ENCODE assay signal across 9 mouse cellular contexts in genomic region chr17:6019776-6020175, GRCm38 (mm10). TPM values are rescaled to one million over a fixed set of nuclear protein-coding genes. Genes with fewer than 3 reads are reported as not detected.
DNase-seq lines count a peak whose midpoint lies in the region; ATAC-seq and TF ChIP-seq lines count a peak whose summit lies in the region.
"Had no signal": no experiment of that assay in that cellular context is flagged by ENCODE, and none has a peak within 500 bp of the region (broad histone marks: within the 10 kb centered on the region; RNA-seq: fewer than 3 reads in every experiment).

No protein-coding gene starts in this region.

- H3K9ac ChIP-seq in lung, postnatal 0 days (replicated peaks; ENCODE audit: low read depth): no peak overlapping the region
- H3K9ac ChIP-seq: hindbrain, embryonic 15.5 days had no signal

- H3K27me3 ChIP-seq in lung, postnatal 0 days (replicated peaks; ENCODE audit: insufficient read depth, low read length): no peaks in the 10 kb centered on the region
- H3K27me3 ChIP-seq: hindbrain, embryonic 15.5 days had no signal

- peaks cover 5% of the 10 kb centered on the region; the same call in 1 of the 2 replicates for H3K4me1 ChIP-seq in lung, postnatal 0 days (ENCODE audit: insufficient read depth, low read depth, low read length)
- H3K4me1 ChIP-seq: hindbrain, embryonic 15.5 days had no signal

- no peak overlapping the region for H3K4me3 ChIP-seq in gastrocnemius, adult 2 months
- no peak overlapping the region for H3K4me3 ChIP-seq in lung, postnatal 0 days (ENCODE audit: low read depth, low read length)
- H3K4me3 ChIP-seq: hindbrain, embryonic 15.5 days had no signal

- no peaks in the 10 kb centered on the region for H3K9me3 ChIP-seq in lung, postnatal 0 days (ENCODE audit: low read length)
- H3K9me3 ChIP-seq: hindbrain, embryonic 15.5 days had no signal

- 54% methylated on average over 2 of the region's 2 CpGs for WGBS in lung, postnatal 0 days

- peak; percentile 59 for DNase-seq in gastrocnemius, adult 2 months
- no peak for DNase-seq in gastrocnemius, postnatal 25 days
- DNase-seq in ovary, postnatal 14 days (ENCODE audit: low spot score): peak; percentile 35
- DNase-seq in ovary, adult 18-20 months (ENCODE audit: low spot score): no peak
- DNase-seq in cerebellum, adult 9-10 months: peak; percentile 75
- peak; percentile 69 for DNase-seq in lung, postnatal 0 days (ENCODE audit: low spot score)
- no peak for DNase-seq in c-Kit-positive CD71-positive TER-119-positive erythroid progenitor cells, embryonic 14.5 days (ENCODE audit: low spot score)
- DNase-seq in right cerebral cortex, postnatal 14 days: no peak

- H3K4me2 ChIP-seq in lung, postnatal 0 days (replicated peaks; ENCODE audit: low read depth, low read length): no peak overlapping the region
- H3K4me2 ChIP-seq: hindbrain, embryonic 15.5 days had no signal

- no peak overlapping the region; the same call in 1 of the 2 replicates for H3K27ac ChIP-seq in gastrocnemius, adult 2 months
- no peak overlapping the region for H3K27ac ChIP-seq in lung, postnatal 0 days (ENCODE audit: low read length)
- H3K27ac ChIP-seq: hindbrain, embryonic 15.5 days had no signal

- no peak for TF ChIP-seq EP300 in lung, postnatal 0 days (IDR thresholded peaks at IDR 0.05)

- intact Hi-C loops in gastrocnemius, adult 2 months (cut with DNase I): loop anchor here (1.0 kb wide), 1 partner anchor 78 kb away; the partner anchor contains the start of gene Synj2

- no peak for ATAC-seq in lung, postnatal 0 days

- TF ChIP-seq CTCF in gastrocnemius, adult 2 months (IDR thresholded peaks at IDR 0.05): peak; percentile 79
- TF ChIP-seq CTCF in lung, postnatal 0 days (IDR thresholded peaks at IDR 0.05): peak; percentile 93

- no peaks in the 10 kb centered on the region for H3K36me3 ChIP-seq in lung, postnatal 0 days (ENCODE audit: insufficient read depth, low read length)
- H3K36me3 ChIP-seq: hindbrain, embryonic 15.5 days had no signal

RNA-seq across cellular contexts. Expression of gene Serac1, which starts 59.8 kb away (rescaled TPM):
- 1 to 10 TPM; 6.5 to 7.3 TPM for total RNA-seq in gastrocnemius, adult 2 months (2021)
- total RNA-seq in gastrocnemius, postnatal 25 days (2021): 1 to 10 TPM; 5.2 to 5.4 TPM
- 2.5 and 3.0 TPM in 2 replicates for polyA plus RNA-seq in lung, postnatal 0 days (2015; fragmentation: Nextera tagmentation; extraction: Ambion mirVana)

RNA-seq across cellular contexts. Expression of gene Gtf2h5, which starts 59.8 kb away (rescaled TPM):
- total RNA-seq in gastrocnemius, adult 2 months (2021): 10 to 100 TPM; 50.5 to 52.7 TPM
- 10 to 100 TPM; 45.1 to 49.0 TPM for total RNA-seq in gastrocnemius, postnatal 25 days (2021)
- 135 and 139 TPM in 2 replicates for polyA plus RNA-seq in lung, postnatal 0 days (2015; fragmentation: Nextera tagmentation; extraction: Ambion mirVana)

Comparison
In these comparisons a context has a peak if more than half of its experiments do, and no peak if none do; other contexts are left out.
1. DNase-seq: peak in gastrocnemius, adult 2 months (single experiment), ovary, postnatal 14 days (single experiment), cerebellum, adult 9-10 months (single experiment) and lung, postnatal 0 days (single experiment); none in gastrocnemius, postnatal 25 days (single experiment), ovary, adult 18-20 months (single experiment), c-Kit-positive CD71-positive TER-119-positive erythroid progenitor cells, embryonic 14.5 days (single experiment) and right cerebral cortex, postnatal 14 days (single experiment).